Mouse (Mus musculus): Measurements from ENCODE around the gene Fgfr2.

GRCm38 (mm10) chr7:130756343-130756835, 2366.8 kb downstream of the Fgfr2 start:
- no peak for TF ChIP-seq POLR2A (IDR thresholded peaks at IDR 0.05; ENCODE audit: control insufficient read depth, low read depth, low read length)
- no peak for TF ChIP-seq CTCF (IDR thresholded peaks at IDR 0.05; ENCODE audit: control insufficient read depth, insufficient read depth, insufficient replicate concordance, low read depth, low read length)
